Mouse (Mus musculus): ENCODE data around the gene Cdhr1. TPM values are rescaled to one million over a fixed set of nuclear protein-coding genes. Genes with fewer than 3 reads are reported as not detected.

The Cdhr1 gene
- polyA plus RNA-seq, 1 experiment from 2014 or later, result 0.64 TPM

DNA sequence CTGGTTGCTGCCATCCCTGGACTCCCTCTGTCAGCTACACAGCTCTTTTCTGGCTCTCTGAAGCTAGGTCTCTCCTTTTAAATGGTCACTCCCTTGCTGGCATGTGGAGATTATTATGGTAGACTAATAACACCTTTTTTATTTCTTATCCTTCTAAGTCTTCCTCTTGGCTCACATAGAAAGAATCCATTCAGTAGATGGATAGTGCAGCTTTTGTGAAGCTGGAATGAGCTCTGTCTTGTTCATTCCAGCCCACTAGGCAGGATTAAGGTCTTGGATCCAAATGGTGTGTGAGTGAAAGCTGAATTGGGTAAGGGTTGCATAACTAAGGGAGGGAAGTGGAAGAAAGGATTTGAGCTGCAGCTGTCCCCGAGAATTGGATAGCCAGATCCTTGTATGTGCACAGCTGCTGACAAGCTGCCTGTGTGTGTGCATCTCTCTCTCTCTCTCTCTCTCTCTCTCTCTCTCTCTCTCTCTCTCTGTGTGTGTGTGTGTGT is 49.2 kb downstream of the Cdhr1 start, which contains the start of gene Rgr:
Rgr (minus strand) TSS at position 51 of the 497 bp plus-strand sequence.
- H3K4me1 ChIP-seq (ENCODE audit: control insufficient read depth, insufficient read depth, low read length), result no peaks in the 10 kb centered on the region
- H3K36me3 ChIP-seq (ENCODE audit: control insufficient read depth, insufficient read depth), result no peaks in the 10 kb centered on the region
- WGBS, result 65% methylated on average over 1 of the region's 1 CpGs
- H3K27me3 ChIP-seq (ENCODE audit: control insufficient read depth, insufficient read depth, low read length), result no peaks in the 10 kb centered on the region
- H3K9ac ChIP-seq (ENCODE audit: low read length), result no peak within 1 kb of the TSS
- no peak within 1 kb of the TSS for H3K4me2 ChIP-seq (ENCODE audit: low read depth, low read length)
- no peak within 1 kb of the TSS for H3K4me3 ChIP-seq (ENCODE audit: low read length)
- no peak for ATAC-seq (replicated peaks; ENCODE audit: extremely low read depth, insufficient read depth, low FRiP score)
- no peaks in the 10 kb centered on the region for H3K9me3 ChIP-seq (replicated peaks; ENCODE audit: control insufficient read depth, low read length)
- H3K27ac ChIP-seq (ENCODE audit: low read length), result no peak within 1 kb of the TSS

DNA sequence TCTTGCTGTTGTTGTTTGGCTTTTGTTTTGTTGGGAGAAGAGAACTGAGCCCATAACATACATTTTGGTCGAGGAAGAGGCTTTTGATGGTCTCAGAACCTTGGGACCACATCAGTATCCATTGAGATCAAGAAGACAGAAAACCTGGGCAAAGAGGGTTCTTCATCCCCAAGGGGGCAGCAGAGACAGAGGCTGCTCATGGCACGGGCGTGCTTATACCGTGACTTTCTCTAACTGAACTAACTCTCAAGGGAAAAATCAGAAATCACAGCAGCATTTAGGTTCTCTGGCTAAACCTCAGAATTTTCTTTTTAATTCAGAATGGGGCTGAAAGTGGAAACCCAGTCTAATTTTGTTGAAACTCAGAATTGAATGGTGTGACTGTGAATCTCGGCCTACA is 63.7 kb downstream of the Cdhr1 start:
- Histone ChIP-seq H3K27me3 (ENCODE audit: control insufficient read depth, insufficient read depth, low read length) (peaks cover 2% of the 10 kb centered on the region; the same call in 1 of the 2 replicates), H3K4me2 (ENCODE audit: low read depth, low read length) (no peak overlapping the region), H3K9me3 (replicated peaks; ENCODE audit: control insufficient read depth, low read length) (no peaks in the 10 kb centered on the region), H3K27ac (ENCODE audit: low read length) (no peak overlapping the region), H3K36me3 (ENCODE audit: control insufficient read depth, insufficient read depth) (no peaks in the 10 kb centered on the region), H3K4me1 (ENCODE audit: control insufficient read depth, insufficient read depth, low read length) (no peaks in the 10 kb centered on the region; the same call in 1 of the 2 replicates), H3K9ac (ENCODE audit: low read length) (no peak overlapping the region), H3K4me3 (ENCODE audit: low read length) (no peak overlapping the region)
- ATAC-seq (replicated peaks; ENCODE audit: extremely low read depth, insufficient read depth, low FRiP score), result no peak
- WGBS, result 33% methylated on average over 5 of the region's 5 CpGs

DNA sequence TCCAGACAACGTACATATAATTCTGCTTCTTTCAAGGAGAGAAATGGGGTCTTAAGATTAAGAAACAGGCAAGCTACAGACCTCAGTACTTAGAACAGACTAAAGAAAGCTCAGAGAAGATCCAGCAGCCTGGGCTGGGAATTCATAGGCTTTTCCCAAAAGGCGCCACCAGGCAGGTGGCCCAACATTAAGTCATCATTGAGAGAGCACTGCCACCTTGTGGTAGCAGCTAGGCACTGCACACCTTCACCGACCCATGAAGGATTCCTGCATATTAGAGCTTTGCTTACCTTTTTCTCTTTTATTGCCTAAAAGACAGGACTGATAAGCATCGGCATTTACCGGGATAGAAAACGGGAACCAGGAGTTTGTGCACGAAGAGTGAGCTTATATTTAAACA is 64.9 kb downstream of the Cdhr1 start:
- H3K4me2 ChIP-seq (ENCODE audit: low read depth, low read length), result no peak overlapping the region
- no peaks in the 10 kb centered on the region for H3K9me3 ChIP-seq (replicated peaks; ENCODE audit: control insufficient read depth, low read length)
- WGBS, result 13% methylated on average over 7 of the region's 7 CpGs
- no peak overlapping the region for H3K27ac ChIP-seq (ENCODE audit: low read length)
- no peaks in the 10 kb centered on the region for H3K36me3 ChIP-seq (ENCODE audit: control insufficient read depth, insufficient read depth)
- no peak overlapping the region for H3K9ac ChIP-seq (ENCODE audit: low read length)
- no peak overlapping the region for H3K4me3 ChIP-seq (ENCODE audit: low read length)
- H3K27me3 ChIP-seq (ENCODE audit: control insufficient read depth, insufficient read depth, low read length), result peaks cover 2% of the 10 kb centered on the region; the same call in 1 of the 2 replicates
- ATAC-seq (replicated peaks; ENCODE audit: extremely low read depth, insufficient read depth, low FRiP score), result no peak
- no peaks in the 10 kb centered on the region; the same call in 1 of the 2 replicates for H3K4me1 ChIP-seq (ENCODE audit: control insufficient read depth, insufficient read depth, low read length)

DNA sequence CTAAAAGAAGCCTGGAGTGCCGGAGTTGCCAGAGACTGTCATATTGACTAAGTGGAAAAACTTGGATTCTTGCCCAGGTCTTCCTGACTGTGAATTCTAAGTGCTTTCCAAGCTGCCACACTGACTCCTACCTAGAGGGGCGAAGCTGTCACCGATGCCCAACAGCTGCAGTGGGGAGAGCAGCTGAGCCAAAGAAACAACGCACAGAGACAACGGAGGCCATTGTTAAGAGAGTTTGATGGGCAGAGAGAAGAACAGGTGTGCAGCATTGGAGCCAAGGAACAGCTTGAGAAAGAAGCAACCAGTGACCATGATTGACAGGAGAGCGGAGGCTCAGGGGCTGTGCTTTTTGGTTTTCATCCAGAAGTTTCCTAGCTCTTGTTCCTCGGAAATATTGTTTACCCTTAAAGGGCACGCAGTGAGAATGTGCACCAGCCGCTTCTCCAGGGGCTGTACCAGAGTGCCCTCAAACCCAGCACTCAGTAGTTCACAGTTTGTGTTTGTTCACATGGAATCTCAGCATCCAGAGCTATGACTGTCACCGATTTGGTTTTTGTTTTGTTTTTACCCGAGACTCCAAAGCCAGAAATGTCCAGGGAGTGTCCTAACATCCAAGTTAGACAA is 65.6 kb downstream of the Cdhr1 start:
- Histone ChIP-seq H3K9me3 (replicated peaks; ENCODE audit: control insufficient read depth, low read length) (no peaks in the 10 kb centered on the region), H3K36me3 (ENCODE audit: control insufficient read depth, insufficient read depth) (no peaks in the 10 kb centered on the region), H3K4me3 (ENCODE audit: low read length) (no peak overlapping the region), H3K9ac (ENCODE audit: low read length) (no peak overlapping the region), H3K27me3 (ENCODE audit: control insufficient read depth, insufficient read depth, low read length) (peaks cover 2% of the 10 kb centered on the region; the same call in 1 of the 2 replicates), H3K27ac (ENCODE audit: low read length) (no peak overlapping the region), H3K4me2 (ENCODE audit: low read depth, low read length) (no peak overlapping the region), H3K4me1 (ENCODE audit: control insufficient read depth, insufficient read depth, low read length) (no peaks in the 10 kb centered on the region; the same call in 1 of the 2 replicates)
- no peak; the same call in 1 of the 2 replicates for ATAC-seq (replicated peaks; ENCODE audit: extremely low read depth, insufficient read depth, low FRiP score)
- 58% methylated on average over 11 of the region's 11 CpGs for WGBS

DNA sequence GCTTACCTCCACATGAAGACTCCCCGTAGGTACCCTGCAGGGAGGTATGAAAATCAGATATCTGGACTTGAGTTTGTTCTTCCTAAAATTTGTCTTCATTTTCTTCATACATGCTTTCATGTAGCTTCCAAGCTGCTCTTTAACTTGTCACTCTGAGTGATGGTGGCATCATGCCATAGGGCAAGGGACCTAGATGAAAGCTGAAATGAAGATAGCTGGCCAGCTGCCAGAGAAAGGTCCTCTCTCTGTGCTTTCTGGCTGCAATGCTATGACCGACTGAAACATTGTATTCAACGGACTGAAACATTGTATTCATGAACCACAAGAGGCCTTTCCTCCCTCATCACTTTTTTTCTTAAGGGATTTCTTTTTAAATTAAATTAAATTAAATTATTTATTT is 69.6 kb downstream of the Cdhr1 start:
- no peak overlapping the region for H3K27ac ChIP-seq (ENCODE audit: low read length)
- no peaks in the 10 kb centered on the region for H3K36me3 ChIP-seq (ENCODE audit: control insufficient read depth, insufficient read depth)
- no peak overlapping the region for H3K4me2 ChIP-seq (ENCODE audit: low read depth, low read length)
- peaks cover 2% of the 10 kb centered on the region; the same call in 1 of the 2 replicates for H3K27me3 ChIP-seq (ENCODE audit: control insufficient read depth, insufficient read depth, low read length)
- H3K4me3 ChIP-seq (ENCODE audit: low read length), result no peak overlapping the region
- 71% methylated on average over 3 of the region's 3 CpGs for WGBS
- ATAC-seq (replicated peaks; ENCODE audit: extremely low read depth, insufficient read depth, low FRiP score), result no peak
- H3K4me1 ChIP-seq (ENCODE audit: control insufficient read depth, insufficient read depth, low read length), result no peaks in the 10 kb centered on the region; the same call in 1 of the 2 replicates
- H3K9me3 ChIP-seq (replicated peaks; ENCODE audit: control insufficient read depth, low read length), result no peaks in the 10 kb centered on the region
- no peak overlapping the region for H3K9ac ChIP-seq (ENCODE audit: low read length)

DNA sequence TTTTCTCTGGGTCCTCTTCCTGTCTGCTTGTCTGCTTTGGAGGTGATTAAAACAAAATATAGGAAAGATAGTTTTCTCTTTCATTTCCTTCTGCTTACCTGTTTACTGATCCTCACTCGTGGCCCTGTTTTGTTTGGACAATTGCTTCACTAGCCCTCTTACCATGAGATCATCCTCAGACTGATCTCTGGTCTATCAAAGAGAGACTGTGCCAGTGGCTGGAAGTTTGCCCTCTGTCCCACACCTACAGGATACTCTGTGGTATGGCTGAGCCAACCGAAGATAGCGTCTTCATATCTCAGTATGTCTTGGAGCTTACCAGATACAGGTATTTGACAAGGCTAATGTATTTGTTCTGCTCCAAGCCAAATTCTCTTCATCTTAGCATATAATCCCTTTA is 70.2 kb downstream of the Cdhr1 start:
- Histone ChIP-seq H3K9ac (ENCODE audit: low read length) (no peak overlapping the region), H3K4me2 (ENCODE audit: low read depth, low read length) (no peak overlapping the region), H3K4me3 (ENCODE audit: low read length) (no peak overlapping the region), H3K27ac (ENCODE audit: low read length) (no peak overlapping the region), H3K4me1 (ENCODE audit: control insufficient read depth, insufficient read depth, low read length) (no peaks in the 10 kb centered on the region; the same call in 1 of the 2 replicates), H3K36me3 (ENCODE audit: control insufficient read depth, insufficient read depth) (no peaks in the 10 kb centered on the region), H3K9me3 (replicated peaks; ENCODE audit: control insufficient read depth, low read length) (no peaks in the 10 kb centered on the region), H3K27me3 (ENCODE audit: control insufficient read depth, insufficient read depth, low read length) (peaks cover 2% of the 10 kb centered on the region; the same call in 1 of the 2 replicates)
- 89% methylated on average over 3 of the region's 3 CpGs for WGBS
- no peak for ATAC-seq (replicated peaks; ENCODE audit: extremely low read depth, insufficient read depth, low FRiP score)

Other genes with a start within 250 kb of the Cdhr1 start
- 58.2 and 61.7 TPM in 2 replicates for gene Ccser2, start 129.6 kb downstream of the Cdhr1 start, polyA plus RNA-seq (2015; fragmentation: Nextera tagmentation; extraction: Ambion mirVana)
- not detected in 2 replicates for gene Rgr, start 49.4 kb downstream of the Cdhr1 start, polyA plus RNA-seq (2015; fragmentation: Nextera tagmentation; extraction: Ambion mirVana)
- not detected in 2 replicates for gene Lrit1, start 43.5 kb downstream of the Cdhr1 start, polyA plus RNA-seq (2015; fragmentation: Nextera tagmentation; extraction: Ambion mirVana)
- gene Lrit2, start 30.4 kb downstream of the Cdhr1 start, polyA plus RNA-seq (2015; fragmentation: Nextera tagmentation; extraction: Ambion mirVana), result not detected in 2 replicates
- gene 2610528A11Rik, start 15.7 kb upstream of the Cdhr1 start, polyA plus RNA-seq (2015; fragmentation: Nextera tagmentation; extraction: Ambion mirVana), result 1.6 and 2.4 TPM in 2 replicates
- gene Ghitm, start 36.9 kb upstream of the Cdhr1 start, polyA plus RNA-seq (2015; fragmentation: Nextera tagmentation; extraction: Ambion mirVana), result 405 and 423 TPM in 2 replicates